ENCODE assay signal across 14 mouse cellular contexts in the genomic region with DNA sequence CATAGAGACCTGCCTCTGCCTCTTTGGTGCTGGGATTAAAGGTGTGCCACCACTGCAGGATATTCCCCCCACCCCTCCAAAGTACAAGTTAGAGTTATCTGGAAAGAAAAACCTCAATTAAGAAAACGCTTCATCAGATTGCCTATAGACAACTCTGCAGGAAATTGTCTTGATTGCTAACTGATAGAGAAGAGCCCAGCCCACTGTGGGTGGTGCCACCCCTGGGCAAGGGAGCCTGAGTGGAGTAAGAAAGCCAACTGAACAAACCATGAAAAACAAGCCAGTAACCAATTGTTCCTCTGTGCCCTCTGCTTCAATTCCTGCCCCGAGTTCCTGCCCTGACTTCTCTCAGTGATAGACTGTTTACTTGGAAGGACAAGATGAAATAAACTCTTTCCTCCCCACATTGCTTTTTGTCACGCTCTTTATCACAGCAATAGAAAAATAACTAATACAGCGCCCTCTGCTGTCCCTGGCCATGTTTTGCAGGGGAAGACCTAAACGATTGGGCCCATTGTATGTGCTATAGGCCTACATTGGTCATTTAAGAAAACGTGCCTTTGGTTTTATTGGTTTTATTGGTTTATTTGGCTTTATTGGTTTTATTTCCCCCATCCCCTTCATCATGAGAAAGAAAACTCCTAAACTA. TPM values are rescaled to one million over a fixed set of nuclear protein-coding genes. Genes with fewer than 3 reads are reported as not detected.
A peak's percentile ranks its signal among the peaks of the same experiment; 100 is the strongest.
DNase-seq lines count a peak whose midpoint lies in the region; ATAC-seq and TF ChIP-seq lines count a peak whose summit lies in the region.
"Had no signal": no experiment of that assay in that cellular context is flagged by ENCODE, and none has a peak within 500 bp of the region (broad histone marks: within the 10 kb centered on the region; RNA-seq: fewer than 3 reads in every experiment).

No protein-coding gene starts in this region.

- no peak overlapping the region for H3K27ac ChIP-seq in liver, adult 2 months (replicated peaks; ENCODE audit: insufficient read depth, low read depth, low read length)
- H3K27ac ChIP-seq in liver, embryonic 12.5 days, result no peak overlapping the region
- H3K27ac ChIP-seq: limb, embryonic 15.5 days; midbrain, embryonic 15.5 days had no signal

- TF ChIP-seq CTCF in liver, adult 2 months (IDR thresholded peaks at IDR 0.05; ENCODE audit: low read depth, low read length), result no peak
- peak; percentile 55 for TF ChIP-seq CTCF in E14TG2a.4 (conservative IDR thresholded peaks at IDR 0.05; ENCODE audit: low read length)

- H3K27me3 ChIP-seq in liver, adult 2 months (ENCODE audit: control insufficient read depth, insufficient read depth, low read length), result no peaks in the 10 kb centered on the region
- H3K27me3 ChIP-seq in liver, embryonic 12.5 days (replicated peaks), result no peaks in the 10 kb centered on the region
- H3K27me3 ChIP-seq in E14TG2a.4 (ENCODE audit: insufficient read depth, low read length), result no peaks in the 10 kb centered on the region
- H3K27me3 ChIP-seq: limb, embryonic 15.5 days; midbrain, embryonic 15.5 days had no signal

- no peak for TF ChIP-seq POLR2A in liver, adult 2 months (IDR thresholded peaks at IDR 0.05; ENCODE audit: extremely low read depth, insufficient read depth, low read length)

- ATAC-seq in liver, embryonic 12.5 days, result no peak
- ATAC-seq: midbrain, embryonic 15.5 days had no signal

- no peaks in the 10 kb centered on the region for H3K9me3 ChIP-seq in liver, embryonic 12.5 days (replicated peaks)
- H3K9me3 ChIP-seq in E14TG2a.4 (ENCODE audit: low read length), result no peaks in the 10 kb centered on the region
- H3K9me3 ChIP-seq: limb, embryonic 15.5 days; midbrain, embryonic 15.5 days had no signal

- 57% methylated on average over 6 of the region's 6 CpGs for WGBS in liver, adult 2 months
- 29% methylated on average over 6 of the region's 6 CpGs for WGBS in liver, embryonic 12.5 days (ENCODE audit: insufficient replicate concordance)

- H3K4me2 ChIP-seq in liver, embryonic 12.5 days, result no peak overlapping the region
- H3K4me2 ChIP-seq: limb, embryonic 15.5 days; midbrain, embryonic 15.5 days had no signal

- peak; percentile 5 for DNase-seq in liver, adult 2 months (ENCODE audit: extremely low read depth, low read depth, low spot score)
- DNase-seq in brain, adult 2 months (ENCODE audit: low read depth, low spot score), result peak; percentile 5
- peak; percentile 48 for DNase-seq in thymus, postnatal 0 days (ENCODE audit: low spot score)
- DNase-seq in cerebellum, adult 9-11 months, result no peak
- DNase-seq in heart, postnatal 25 days (ENCODE audit: low spot score), result no peak
- DNase-seq: adrenal gland, postnatal 10 days; cerebellum, postnatal 36 days; right cerebral cortex, adult 18-20 months had no signal

- H3K4me3 ChIP-seq in liver, adult 2 months (ENCODE audit: insufficient read depth, low read depth, low read length), result no peak overlapping the region
- H3K4me3 ChIP-seq in liver, embryonic 12.5 days, result no peak overlapping the region
- no peak overlapping the region for H3K4me3 ChIP-seq in E14TG2a.4 (replicated peaks; ENCODE audit: low read length)
- H3K4me3 ChIP-seq: limb, embryonic 15.5 days; midbrain, embryonic 15.5 days had no signal

- no peaks in the 10 kb centered on the region for H3K36me3 ChIP-seq in liver, adult 2 months (ENCODE audit: control insufficient read depth, insufficient read depth, low read length)
- no peaks in the 10 kb centered on the region for H3K36me3 ChIP-seq in liver, embryonic 12.5 days
- H3K36me3 ChIP-seq in E14TG2a.4 (ENCODE audit: insufficient read depth, low read length), result no peaks in the 10 kb centered on the region
- H3K36me3 ChIP-seq: limb, embryonic 15.5 days; midbrain, embryonic 15.5 days had no signal

- no peaks in the 10 kb centered on the region for H3K4me1 ChIP-seq in liver, adult 2 months (ENCODE audit: control insufficient read depth, insufficient read depth, low read length)
- H3K4me1 ChIP-seq in liver, embryonic 12.5 days, result no peaks in the 10 kb centered on the region
- H3K4me1 ChIP-seq in E14TG2a.4 (replicated peaks; ENCODE audit: low read depth, low read length), result no peaks in the 10 kb centered on the region
- H3K4me1 ChIP-seq: limb, embryonic 15.5 days; midbrain, embryonic 15.5 days had no signal

- H3K79me2 ChIP-seq in liver, adult 2 months (ENCODE audit: control insufficient read depth, insufficient read depth, low read length), result no peaks in the 10 kb centered on the region

- no peak overlapping the region for H3K9ac ChIP-seq in liver, adult 2 months (ENCODE audit: low read depth, low read length)
- no peak overlapping the region for H3K9ac ChIP-seq in liver, embryonic 12.5 days
- H3K9ac ChIP-seq: limb, embryonic 15.5 days; midbrain, embryonic 15.5 days had no signal

- intact Hi-C loops in heart, postnatal 25 days (cut with DNase I), result no loop called here

RNA-seq across cellular contexts. Expression of a gene that starts 17.4 kb away (rescaled TPM):
- total RNA-seq in liver, adult 2 months (2014; rRNA removed), result not detected in 2 replicates
- not detected in 2 replicates for polyA plus RNA-seq in liver, adult 2 months (2012; rRNA removed)
- polyA plus RNA-seq in liver, embryonic 12.5 days (2016; fragmentation: Nextera tagmentation; extraction: Ambion mirVana), result not detected in 2 replicates
- polyA plus RNA-seq in thymus, postnatal 0 days (2015; fragmentation: Nextera tagmentation; extraction: Ambion mirVana), result 0.03 TPM in 1 of 2 replicates, not detected in the other
- not detected for total RNA-seq in heart, postnatal 25 days (2021)
- total RNA-seq: hematopoietic stem cell, adult 5-6 weeks had no signal
- polyA plus RNA-seq: large intestine, adult 2 months; limb, embryonic 15.5 days; midbrain, embryonic 15.5 days had no signal

Comparison
In these comparisons a context has a peak if more than half of its experiments do, and no peak if none do; other contexts are left out.
1. DNase-seq: peak in liver, adult 2 months (single experiment), brain, adult 2 months (single experiment) and thymus, postnatal 0 days (single experiment); none in cerebellum, adult 9-11 months (single experiment) and heart, postnatal 25 days (single experiment).